Mouse (Mus musculus): ENCODE data around the gene Usp28.
"Not testable (repeated sequence)": the region's sequence is repeated elsewhere in the genome, so short reads cannot be mapped to it uniquely, and the experiment has no call there.

Gene Usp28

DNA sequence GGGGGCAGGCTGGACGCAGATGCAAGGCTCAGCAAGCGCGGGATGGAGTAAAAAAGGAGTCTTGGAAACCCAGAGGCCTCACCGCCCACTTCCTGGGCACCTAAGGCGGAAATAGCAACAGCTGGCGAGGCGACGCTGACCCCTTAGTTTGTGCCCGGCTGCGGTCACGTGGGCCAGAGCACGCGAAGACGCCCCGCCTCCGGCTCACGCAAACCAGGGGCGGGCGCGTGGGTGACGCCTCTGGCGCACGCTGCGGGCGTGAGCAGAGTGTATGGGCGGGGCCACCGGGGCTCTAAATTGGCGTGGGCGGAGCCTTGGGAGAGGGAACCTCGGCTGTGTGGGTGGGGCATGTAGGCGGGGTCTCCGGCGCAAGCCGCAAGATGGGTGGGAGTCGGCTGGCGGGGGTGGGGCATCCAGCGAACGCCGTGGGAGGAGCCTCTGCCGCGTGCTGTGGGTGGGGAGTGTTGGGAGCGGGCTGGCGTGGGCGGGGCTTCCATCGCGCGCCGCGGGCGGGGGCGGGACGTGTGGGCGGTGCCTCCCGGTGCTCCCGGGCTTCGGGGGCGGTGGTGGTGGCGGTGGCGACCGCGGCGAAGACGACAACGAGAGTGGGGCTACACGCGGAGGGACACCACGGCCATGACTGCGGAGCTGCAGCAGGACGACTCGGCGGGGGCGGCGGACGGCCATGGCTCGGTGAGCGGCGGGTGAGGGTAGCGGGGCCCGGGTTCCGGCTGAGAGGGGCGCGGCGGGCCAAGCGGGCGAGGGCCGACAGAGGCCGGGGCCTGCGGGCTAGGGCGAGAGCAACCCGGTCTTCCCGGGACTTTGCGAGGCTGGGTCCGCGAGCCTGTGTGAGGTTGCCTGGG lies at the start of gene Usp28:
Gene Usp28 (plus strand): TSS at position 531 of the 863 bp plus-strand sequence.
- in situ Hi-C loops (cut with MboI; ENCODE audit: low sequenced_read_pairs) = no loop called here

- in situ Hi-C loops (cut with MboI; ENCODE audit: low sequenced_read_pairs) = no loop called here
Observed at GRCm38 (mm10) chr9:48942349-48942748, 42.8 kb upstream of the Usp28 start.

GRCm38 (mm10) chr9:48947565-48947964 lies 37.6 kb upstream of the Usp28 start:
- in situ Hi-C loops (cut with MboI; ENCODE audit: low sequenced_read_pairs) = no loop called here

DNA sequence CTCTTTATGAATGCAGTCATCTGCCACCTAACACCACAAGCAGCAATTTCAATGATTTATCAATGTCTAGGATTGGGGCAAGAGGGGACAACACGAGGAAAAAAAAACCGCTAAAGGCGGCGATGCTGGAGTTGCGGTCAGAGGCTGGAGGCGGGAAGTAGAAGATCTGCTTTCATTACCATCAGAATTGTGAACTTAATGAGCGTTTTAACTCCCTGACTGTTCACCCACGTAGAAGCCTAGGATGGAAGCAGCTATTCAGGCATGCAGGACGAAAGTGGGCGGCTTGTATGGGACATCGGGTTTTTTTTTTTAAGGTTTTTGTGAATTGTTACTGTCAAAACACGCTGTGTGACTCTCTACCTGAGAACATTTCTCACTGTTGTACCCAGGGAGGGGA lies 23.9 kb upstream of the Usp28 start:
- in situ Hi-C loops (cut with MboI; ENCODE audit: low sequenced_read_pairs) = no loop called here

DNA sequence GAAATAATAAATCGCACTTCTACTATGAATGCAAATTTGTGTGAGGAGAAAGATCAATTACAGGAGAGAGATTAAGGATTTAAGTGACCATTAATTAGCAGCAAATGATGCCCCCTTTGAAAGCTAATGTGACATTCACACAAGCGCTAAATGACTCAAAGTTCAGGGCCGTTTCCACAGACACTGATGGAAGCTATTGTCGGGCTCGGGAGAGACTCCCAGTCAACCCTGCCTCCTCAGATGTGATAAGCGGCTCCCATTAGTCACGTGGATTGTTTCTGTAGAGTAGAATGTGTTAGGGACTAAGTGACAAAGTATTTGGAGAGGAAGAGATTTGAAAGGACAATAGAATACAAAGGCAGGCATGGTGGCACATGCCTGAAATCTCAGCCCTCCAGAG lies 23.0 kb upstream of the Usp28 start:
- in situ Hi-C loops (cut with MboI; ENCODE audit: low sequenced_read_pairs) = no loop called here

- in situ Hi-C loops (cut with MboI; ENCODE audit: low sequenced_read_pairs) = no loop called here
Observed at GRCm38 (mm10) chr9:48964587-48965040, 20.6 kb upstream of the Usp28 start, which contains the start of gene Htr3b. Gene Htr3b (minus strand): TSS chr9:48964990.

DNA sequence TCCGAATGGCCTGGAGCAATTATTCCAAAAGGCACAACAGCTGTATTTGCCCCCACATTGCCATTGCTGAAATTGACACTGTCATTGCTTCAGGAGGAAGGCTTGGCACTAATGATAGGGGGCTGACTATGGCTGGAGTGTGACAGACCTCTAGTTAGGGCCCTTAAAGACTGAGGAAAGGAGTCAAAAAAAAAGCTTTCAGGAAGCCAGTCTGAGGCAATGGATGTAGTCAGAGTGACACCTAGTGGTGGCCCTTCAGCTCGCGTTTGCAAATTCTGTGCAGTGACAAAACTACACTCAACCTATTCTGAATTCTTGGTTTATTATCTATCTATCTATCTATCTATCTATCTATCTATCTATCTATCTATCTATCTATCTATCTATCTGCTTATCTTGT lies 12.7 kb upstream of the Usp28 start:
- in situ Hi-C loops (cut with MboI; ENCODE audit: low sequenced_read_pairs) = no loop called here

DNA sequence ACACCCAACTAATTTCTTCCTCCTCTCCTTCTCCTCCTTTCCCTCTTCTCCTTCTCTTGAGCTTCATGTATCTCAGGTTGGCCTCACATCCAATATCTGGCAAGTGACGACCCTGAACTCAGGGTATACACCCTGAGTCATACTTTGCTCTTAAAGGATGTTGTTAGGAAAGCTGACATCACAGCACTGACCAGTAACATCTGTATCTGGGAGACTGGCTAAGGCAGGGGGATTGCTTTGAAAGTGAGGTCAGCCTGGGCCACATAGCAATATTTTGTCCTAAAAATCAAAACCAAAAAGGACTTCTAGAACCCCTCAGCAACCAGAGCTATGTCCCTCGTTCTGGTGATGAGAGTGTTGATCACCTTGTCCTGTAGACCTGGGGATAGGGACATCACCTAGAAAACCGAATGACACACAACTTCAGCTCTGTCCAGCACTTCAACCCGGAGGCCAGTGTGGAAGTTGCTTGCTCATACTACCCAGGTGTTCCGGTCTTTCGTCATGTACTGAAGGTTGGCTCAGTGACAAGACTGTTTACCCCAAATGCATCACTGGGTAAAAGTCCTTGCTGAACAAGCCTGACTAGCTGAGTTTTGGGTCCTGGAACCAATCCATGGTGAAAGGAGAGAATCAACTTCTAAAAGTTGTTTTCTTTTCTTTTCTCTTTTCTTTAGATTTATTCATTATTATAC lies 8.4 kb upstream of the Usp28 start:
- in situ Hi-C loops (cut with MboI; ENCODE audit: low sequenced_read_pairs) = no loop called here

DNA sequence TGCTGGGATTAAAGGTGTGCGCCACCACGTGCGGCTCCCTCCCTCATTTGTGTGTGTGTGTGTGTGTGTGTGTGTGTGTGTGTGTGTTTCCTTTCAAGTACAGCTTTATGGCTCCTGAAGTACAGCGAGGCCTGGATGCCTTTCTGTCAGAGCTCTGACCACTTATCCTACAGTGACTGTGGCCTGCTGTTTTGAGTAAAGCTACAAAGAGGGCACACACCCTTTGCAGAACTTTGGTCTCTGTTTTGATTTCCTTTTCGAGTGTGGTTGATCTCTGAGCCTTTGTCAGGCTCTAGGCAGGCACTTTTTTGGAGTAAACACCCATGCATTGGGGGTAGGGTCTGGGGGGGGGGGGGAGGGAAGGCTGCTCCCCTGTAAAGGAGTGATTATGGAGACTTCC lies 4.8 kb upstream of the Usp28 start:
- in situ Hi-C loops (cut with MboI; ENCODE audit: low sequenced_read_pairs) = no loop called here

DNA sequence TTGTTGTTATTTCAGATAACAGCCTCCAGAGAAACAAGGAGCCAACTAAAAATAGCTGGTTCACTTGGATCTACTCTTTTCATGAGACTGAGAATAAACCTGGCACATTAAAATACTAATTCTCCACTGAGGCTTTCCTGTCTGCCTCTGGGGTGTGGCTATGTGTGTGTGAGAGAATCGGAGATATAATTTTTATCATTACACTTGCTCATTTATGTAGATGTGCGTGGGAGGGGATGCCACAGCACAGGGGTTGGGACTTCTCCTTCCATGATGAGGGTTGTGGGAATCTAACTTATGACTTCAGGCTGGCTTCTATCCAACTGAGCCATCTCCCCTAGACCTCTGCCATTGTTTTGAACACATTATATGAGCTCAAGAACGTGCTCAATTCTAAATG lies 4.4 kb upstream of the Usp28 start:
- in situ Hi-C loops (cut with MboI; ENCODE audit: low sequenced_read_pairs) = no loop called here

DNA sequence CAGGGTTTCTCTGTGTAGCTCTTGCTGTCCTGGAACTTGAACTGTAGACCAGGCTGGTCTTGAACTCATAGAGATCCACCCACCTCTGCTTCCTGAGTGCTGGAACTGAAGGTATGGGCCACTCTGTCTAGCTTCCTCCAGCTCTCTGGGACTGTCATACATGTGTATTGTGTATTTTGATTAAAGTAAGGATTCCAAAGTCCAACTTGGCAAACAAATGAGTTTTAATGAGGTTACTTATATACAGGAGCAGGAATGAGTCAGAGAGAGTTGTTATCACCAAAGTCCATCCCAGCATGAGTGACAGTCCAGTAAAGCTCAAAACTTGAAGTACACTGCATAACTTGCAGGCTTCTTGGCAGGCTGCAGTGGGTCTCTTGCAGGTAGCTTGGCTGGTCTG lies 3.3 kb upstream of the Usp28 start:
- in situ Hi-C loops (cut with MboI; ENCODE audit: low sequenced_read_pairs) = no loop called here

DNA sequence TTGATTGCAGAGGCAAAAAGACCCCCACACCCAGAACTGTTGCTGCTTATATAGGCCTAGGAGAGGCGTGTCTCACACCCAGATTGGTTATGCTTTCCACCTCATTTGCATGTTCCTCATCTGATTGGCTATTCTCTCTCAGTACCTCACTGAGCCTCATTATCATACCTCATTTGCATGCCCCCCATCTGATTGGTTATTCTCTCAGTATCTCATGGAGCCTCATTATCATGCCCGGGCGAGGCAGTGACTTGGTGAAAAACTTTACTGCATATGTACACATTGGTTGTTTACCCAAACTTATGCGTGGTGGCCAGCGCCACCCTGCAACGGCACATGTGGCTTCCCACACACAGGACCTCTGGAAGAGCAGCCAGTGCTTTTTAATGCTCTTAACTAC lies 1.4 kb upstream of the Usp28 start:
- in situ Hi-C loops (cut with MboI; ENCODE audit: low sequenced_read_pairs) = not testable (repeated sequence)

GRCm38 (mm10) chr9:48984320-48984844 lies 793 bp upstream of the Usp28 start:
- in situ Hi-C loops (cut with MboI; ENCODE audit: low sequenced_read_pairs) = no loop called here

DNA sequence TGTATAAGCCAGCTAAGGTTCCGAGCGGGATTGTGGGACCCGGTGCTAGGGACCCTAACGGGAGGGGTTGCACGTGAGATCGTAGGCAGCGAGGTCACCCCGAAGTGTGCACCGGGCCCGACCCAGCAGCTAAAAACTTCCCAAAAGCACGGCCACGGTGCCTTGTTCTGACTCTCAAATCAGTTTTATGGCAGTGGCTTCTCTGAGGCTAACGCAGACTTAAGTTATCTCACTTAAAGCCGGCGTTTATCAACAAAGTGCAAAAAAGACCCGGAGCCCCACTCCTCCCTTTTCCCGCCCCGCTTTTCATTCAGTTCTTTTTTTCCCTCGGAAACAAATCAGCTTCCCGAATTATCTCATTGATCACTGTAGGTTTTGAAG lies 523 bp downstream of the Usp28 start:
- in situ Hi-C loops (cut with MboI; ENCODE audit: low sequenced_read_pairs) = no loop called here

DNA sequence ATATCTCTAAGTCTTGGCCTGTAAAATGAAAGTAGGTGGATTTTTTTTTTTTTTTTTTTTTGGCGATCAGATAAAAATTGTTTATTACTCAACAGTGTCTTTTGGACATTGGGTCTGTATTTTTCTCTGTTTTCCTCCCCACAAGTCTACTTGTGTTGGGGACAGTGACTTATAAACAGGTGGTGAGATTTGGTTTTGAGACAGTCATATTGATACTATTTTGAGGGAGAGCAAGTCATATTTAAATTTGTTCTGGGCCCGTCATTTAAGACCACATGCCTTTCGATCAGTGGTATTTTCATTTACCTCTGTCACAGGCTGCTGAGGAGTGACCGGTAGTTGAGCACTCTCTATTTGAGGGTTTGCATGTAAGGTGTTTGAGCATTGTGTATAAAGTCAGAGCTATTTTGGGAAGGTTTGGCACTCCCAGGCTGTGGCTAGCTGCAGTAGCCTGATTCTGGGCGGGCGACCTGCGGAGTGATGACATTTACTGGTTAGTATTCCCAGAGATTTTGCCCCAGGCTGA lies 1.5 kb downstream of the Usp28 start:
- in situ Hi-C loops (cut with MboI; ENCODE audit: low sequenced_read_pairs) = no loop called here

GRCm38 (mm10) chr9:48987201-48988101 lies 2.3 kb downstream of the Usp28 start:
- in situ Hi-C loops (cut with MboI; ENCODE audit: low sequenced_read_pairs) = no loop called here

- in situ Hi-C loops (cut with MboI; ENCODE audit: low sequenced_read_pairs) = no loop called here
Observed at GRCm38 (mm10) chr9:48991671-48992070, 6.5 kb downstream of the Usp28 start.

DNA sequence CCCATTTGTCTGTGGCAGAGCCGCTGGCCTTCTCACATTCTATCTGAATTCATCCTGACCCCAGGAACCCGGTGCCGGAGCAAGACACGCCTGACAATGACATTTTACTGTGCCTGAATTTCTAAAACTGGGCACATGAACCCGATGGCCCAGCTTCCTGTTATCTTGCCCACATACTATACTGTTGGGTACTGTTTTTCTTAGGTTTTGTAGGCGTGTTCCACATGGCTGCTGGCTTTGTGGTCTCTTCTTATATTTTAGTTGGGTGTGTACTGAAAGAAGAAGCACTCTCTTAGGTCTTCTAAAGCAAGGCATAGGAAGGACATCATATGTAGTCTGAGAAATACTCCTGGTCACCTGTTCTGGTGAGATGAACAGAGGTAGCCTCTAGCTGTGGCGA lies 9.6 kb downstream of the Usp28 start:
- in situ Hi-C loops (cut with MboI; ENCODE audit: low sequenced_read_pairs) = no loop called here

DNA sequence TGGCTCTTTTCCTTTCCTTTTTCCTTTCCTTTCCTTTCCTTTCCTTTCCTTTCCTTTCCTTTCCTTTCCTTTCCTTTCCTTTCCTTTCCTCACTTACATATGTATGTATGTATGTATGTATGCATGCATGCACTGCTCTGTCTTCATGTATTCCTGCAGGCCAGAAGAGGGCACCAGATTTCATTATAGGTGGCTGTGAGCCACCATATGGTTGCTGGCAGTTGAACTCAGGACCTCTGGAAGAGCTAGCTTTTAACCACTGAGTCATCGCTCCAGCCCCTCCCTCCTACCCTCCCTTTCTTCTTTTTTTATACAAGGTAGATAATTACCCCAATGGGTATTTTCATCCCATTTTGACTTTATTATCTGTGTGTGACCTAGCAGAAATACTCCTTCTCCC lies 10.6 kb downstream of the Usp28 start:
- in situ Hi-C loops (cut with MboI; ENCODE audit: low sequenced_read_pairs) = no loop called here

- in situ Hi-C loops (cut with MboI; ENCODE audit: low sequenced_read_pairs) = no loop called here
Observed at GRCm38 (mm10) chr9:48999256-48999655, 14.1 kb downstream of the Usp28 start.

DNA sequence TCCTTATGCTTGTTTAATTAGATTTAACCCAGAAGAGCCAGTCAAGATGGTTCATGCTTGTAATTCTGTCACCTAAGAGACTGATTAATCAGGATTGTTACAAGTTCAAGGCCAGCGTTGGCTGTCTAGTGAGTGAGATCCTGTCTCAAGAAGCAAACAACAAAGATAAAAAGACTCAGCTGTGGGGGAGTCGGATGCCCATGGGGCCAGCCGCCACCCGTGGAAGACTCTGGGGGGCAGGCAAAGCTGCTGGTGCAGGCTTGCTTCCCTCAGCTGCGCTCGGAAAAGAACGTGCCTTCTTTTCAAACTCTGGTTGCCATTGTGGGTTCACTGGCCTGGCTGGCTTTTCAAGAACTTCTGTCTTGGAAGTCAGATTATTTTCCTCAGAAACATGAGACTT lies 30.6 kb downstream of the Usp28 start:
- in situ Hi-C loops (cut with MboI; ENCODE audit: low sequenced_read_pairs) = no loop called here
